Mouse (Mus musculus) small intestine, adult 10 weeks (tissue): ENCODE results near the gene Olfr1299. TPM values are rescaled to one million over a fixed set of nuclear protein-coding genes. Genes with fewer than 3 reads are reported as not detected.

ENCODE experiments used
- polyA plus RNA-seq: library from polyadenylated mRNA; stranded (reverse); fragments of 350-450 nt; fragmentation: Illumina TruSeq; extraction: RNeasy Lipid Tissue Mini Kit (QIAGEN cat#74804); gene quantifications from one replicate; pipeline ENCODE4 v1.2.3, GENCODE M21; 2014; ENCODE audit warnings: low replicate concordance

Gene Olfr1299
- not detected for polyA plus RNA-seq

DNA sequence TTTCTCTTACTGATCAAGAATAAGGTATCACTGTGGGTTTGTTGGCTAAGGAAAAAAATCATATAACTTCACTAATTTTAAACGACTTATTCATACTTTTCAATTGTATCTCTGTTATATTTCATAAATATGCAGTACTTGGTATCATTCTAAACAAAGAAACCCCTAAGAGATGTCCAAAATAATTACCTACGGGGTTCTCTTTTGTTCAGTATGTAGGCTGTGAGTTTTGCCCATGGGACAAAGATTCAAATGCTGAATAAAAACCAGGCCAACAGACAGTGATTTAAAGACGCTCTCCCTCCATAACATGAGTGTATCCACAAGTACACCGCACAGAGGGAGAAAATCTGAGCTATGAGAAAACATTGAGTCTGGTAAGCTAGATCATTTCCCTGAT, at the start of gene Olfr1299:
Gene Olfr1299 (plus strand): TSS at position 301 of the 400 bp plus-strand sequence.

DNA sequence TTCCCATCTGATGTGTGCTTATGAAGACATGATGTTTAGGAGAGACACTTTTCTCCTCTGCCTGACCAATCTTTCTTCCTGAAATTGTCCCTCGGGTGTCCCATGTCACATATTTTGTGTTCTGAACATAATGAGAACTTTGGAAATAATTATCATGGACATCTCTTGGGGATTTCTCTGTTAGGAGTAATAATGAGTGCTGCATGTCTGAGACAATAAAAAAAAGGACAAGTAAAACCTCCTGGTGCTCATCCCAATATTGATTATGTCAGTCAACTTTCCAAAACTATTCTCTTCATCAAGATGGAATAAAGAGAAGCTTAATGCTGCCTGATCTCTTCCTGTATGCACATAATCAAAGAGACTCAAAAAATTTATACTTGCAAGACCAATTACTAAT, 34.8 kb upstream of the Olfr1299 start, which contains the start of gene Olfr1297:
Gene Olfr1297 (minus strand): TSS at position 101 of the 400 bp plus-strand sequence.

DNA sequence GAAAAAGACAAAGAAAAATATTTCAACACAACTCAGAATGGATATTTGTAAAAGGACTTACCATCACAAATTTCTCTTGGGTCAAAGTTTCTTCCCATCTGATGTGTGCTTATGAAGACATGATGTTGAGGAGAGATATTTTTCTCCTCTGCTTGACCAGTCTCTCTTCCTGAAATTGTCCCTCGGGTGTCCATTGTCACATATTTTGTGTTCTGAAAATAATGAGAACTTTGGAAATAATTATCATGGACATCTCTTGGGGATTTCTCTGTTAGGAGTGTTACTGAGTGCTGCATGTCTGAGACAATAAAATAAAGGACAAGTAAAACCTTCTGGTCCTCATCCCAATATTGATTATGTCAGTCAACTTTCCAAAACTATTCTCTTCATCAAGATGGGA, 12.1 kb upstream of the Olfr1299 start, which contains the start of gene Olfr1298:
Gene Olfr1298 (minus strand): TSS at position 101 of the 400 bp plus-strand sequence.

Other genes with a start within 250 kb of the Olfr1299 start
- not detected for gene Olfr1286, start 238.3 kb upstream of the Olfr1299 start, polyA plus RNA-seq
- not detected for gene Olfr1287, start 212.3 kb upstream of the Olfr1299 start, polyA plus RNA-seq
- not detected for gene Olfr1288, start 187.3 kb upstream of the Olfr1299 start, polyA plus RNA-seq
- gene Olfr1289, start 180.6 kb upstream of the Olfr1299 start, polyA plus RNA-seq = not detected
- gene Olfr1290, start 167.6 kb upstream of the Olfr1299 start, polyA plus RNA-seq = not detected
- not detected for gene Olfr1291-ps1, start 164.2 kb upstream of the Olfr1299 start, polyA plus RNA-seq
- gene Olfr1293-ps, start 136.2 kb upstream of the Olfr1299 start, polyA plus RNA-seq = not detected
- not detected for gene Olfr1294, start 121.1 kb upstream of the Olfr1299 start, polyA plus RNA-seq
- not detected for gene Olfr1295, start 91.7 kb upstream of the Olfr1299 start, polyA plus RNA-seq
- not detected for gene Olfr1297, start 34.9 kb upstream of the Olfr1299 start, polyA plus RNA-seq
- not detected for gene Olfr1298, start 12.2 kb upstream of the Olfr1299 start, polyA plus RNA-seq
- gene Olfr1301, start 89.6 kb downstream of the Olfr1299 start, polyA plus RNA-seq = not detected
- not detected for gene Olfr1302, start 116.0 kb downstream of the Olfr1299 start, polyA plus RNA-seq
- not detected for gene Olfr1303, start 158.9 kb downstream of the Olfr1299 start, polyA plus RNA-seq
- gene Olfr1305, start 215.7 kb downstream of the Olfr1299 start, polyA plus RNA-seq = not detected